Mouse (Mus musculus): ENCODE measurements around the gene Mctp1. TPM values are rescaled to one million over a fixed set of nuclear protein-coding genes. Genes with fewer than 3 reads are reported as not detected.

Mctp1 gene
- polyA plus RNA-seq, 1 experiment from 2014 or later, result 0.44 TPM

- no peak overlapping the region for H3K9ac ChIP-seq (ENCODE audit: low read length)
- no peaks in the 10 kb centered on the region for H3K9me3 ChIP-seq (ENCODE audit: control insufficient read depth, low read length)
- no peaks in the 10 kb centered on the region for H3K4me1 ChIP-seq (ENCODE audit: control insufficient read depth, insufficient read depth, low read length)
- H3K4me3 ChIP-seq (ENCODE audit: low read depth, low read length), result no peak overlapping the region
- no peak for ATAC-seq (ENCODE audit: insufficient read depth, low FRiP score, low TSS enrichment)
- no peak overlapping the region for H3K27ac ChIP-seq (ENCODE audit: low read depth, low read length)
- DNase-seq (ENCODE audit: low spot score), result no peak
- no peak overlapping the region for H3K4me2 ChIP-seq (ENCODE audit: low read depth)
- H3K27me3 ChIP-seq (ENCODE audit: control insufficient read depth, insufficient read depth, low read length), result no peaks in the 10 kb centered on the region
- WGBS, result 86% methylated on average over 1 of the region's 1 CpGs
- no peaks in the 10 kb centered on the region for H3K36me3 ChIP-seq (ENCODE audit: control insufficient read depth, insufficient read depth, low read length)
Observed at GRCm38 (mm10) chr13:76410665-76411064, 26.3 kb downstream of the Mctp1 start.

GRCm38 (mm10) chr13:76415346-76415745 lies 31.0 kb downstream of the Mctp1 start:
- H3K4me3 ChIP-seq (ENCODE audit: low read depth, low read length), result no peak overlapping the region
- H3K9ac ChIP-seq (ENCODE audit: low read length), result no peak overlapping the region
- H3K27me3 ChIP-seq (ENCODE audit: control insufficient read depth, insufficient read depth, low read length), result no peaks in the 10 kb centered on the region
- no peaks in the 10 kb centered on the region for H3K9me3 ChIP-seq (ENCODE audit: control insufficient read depth, low read length)
- DNase-seq (ENCODE audit: low spot score) (no peak), ATAC-seq (ENCODE audit: insufficient read depth, low FRiP score, low TSS enrichment) (no peak)
- no peak overlapping the region for H3K27ac ChIP-seq (ENCODE audit: low read depth, low read length)
- no peak overlapping the region for H3K4me2 ChIP-seq (ENCODE audit: low read depth)
- no peaks in the 10 kb centered on the region for H3K4me1 ChIP-seq (ENCODE audit: control insufficient read depth, insufficient read depth, low read length)
- H3K36me3 ChIP-seq (ENCODE audit: control insufficient read depth, insufficient read depth, low read length), result no peaks in the 10 kb centered on the region

DNA sequence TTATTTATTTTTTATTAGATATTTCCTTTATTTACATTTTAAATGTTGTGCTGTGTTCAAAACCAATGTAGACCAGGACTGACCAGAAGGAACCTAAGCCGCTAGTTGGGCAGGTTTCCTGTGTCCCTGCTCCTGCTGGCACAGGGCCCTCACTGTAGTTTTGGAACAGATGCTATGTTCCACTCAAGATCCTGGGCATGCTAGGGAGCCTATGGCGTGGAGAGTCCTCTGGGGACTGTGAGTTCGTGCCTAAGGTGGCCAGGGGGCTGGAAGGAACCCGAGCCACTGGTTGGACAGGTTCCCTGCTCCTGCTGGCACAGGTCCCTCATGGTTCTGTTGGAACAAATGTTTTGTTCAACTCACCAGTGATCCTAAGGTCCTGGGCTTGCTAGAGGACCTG lies 35.8 kb downstream of the Mctp1 start:
- WGBS, result 83% methylated on average over 4 of the region's 4 CpGs
- Histone ChIP-seq H3K27me3 (ENCODE audit: control insufficient read depth, insufficient read depth, low read length) (no peaks in the 10 kb centered on the region), H3K4me1 (ENCODE audit: control insufficient read depth, insufficient read depth, low read length) (no peaks in the 10 kb centered on the region), H3K9ac (ENCODE audit: low read length) (no peak overlapping the region), H3K9me3 (ENCODE audit: control insufficient read depth, low read length) (no peaks in the 10 kb centered on the region), H3K4me3 (ENCODE audit: low read depth, low read length) (no peak overlapping the region), H3K4me2 (ENCODE audit: low read depth) (no peak overlapping the region), H3K27ac (ENCODE audit: low read depth, low read length) (no peak overlapping the region), H3K36me3 (ENCODE audit: control insufficient read depth, insufficient read depth, low read length) (no peaks in the 10 kb centered on the region)
- no peak for DNase-seq (ENCODE audit: low spot score)
- no peak for ATAC-seq (ENCODE audit: insufficient read depth, low FRiP score, low TSS enrichment)

DNA sequence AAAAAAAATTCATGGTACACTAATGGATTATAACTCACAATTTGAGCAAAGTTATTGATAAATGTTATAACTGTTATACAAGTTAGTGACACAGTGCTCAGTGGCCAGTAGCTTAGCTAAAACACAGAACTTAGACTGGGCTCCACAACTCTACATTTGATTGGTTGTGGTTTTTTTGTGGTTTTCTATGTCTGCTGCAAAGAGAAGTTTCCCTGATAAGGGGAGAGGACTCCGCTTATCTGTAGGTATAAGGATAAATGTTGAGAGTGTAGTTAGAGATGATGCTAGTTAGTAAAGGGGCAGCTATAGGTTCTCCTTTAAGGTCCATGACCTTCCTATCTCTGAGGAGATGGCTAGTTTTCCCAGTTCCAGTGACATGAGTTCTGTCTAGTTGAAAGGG lies 36.7 kb downstream of the Mctp1 start:
- no peak overlapping the region for H3K9ac ChIP-seq (ENCODE audit: low read length)
- H3K4me3 ChIP-seq (ENCODE audit: low read depth, low read length), result no peak overlapping the region
- H3K4me1 ChIP-seq (ENCODE audit: control insufficient read depth, insufficient read depth, low read length), result no peaks in the 10 kb centered on the region
- no peak for ATAC-seq (ENCODE audit: insufficient read depth, low FRiP score, low TSS enrichment)
- H3K27me3 ChIP-seq (ENCODE audit: control insufficient read depth, insufficient read depth, low read length), result no peaks in the 10 kb centered on the region
- no peak overlapping the region for H3K27ac ChIP-seq (ENCODE audit: low read depth, low read length)
- no peak for DNase-seq (ENCODE audit: low spot score)
- H3K36me3 ChIP-seq (ENCODE audit: control insufficient read depth, insufficient read depth, low read length), result no peaks in the 10 kb centered on the region
- H3K4me2 ChIP-seq (ENCODE audit: low read depth), result no peak overlapping the region
- WGBS, result 91% methylated on average over 1 of the region's 1 CpGs
- no peaks in the 10 kb centered on the region for H3K9me3 ChIP-seq (ENCODE audit: control insufficient read depth, low read length)

DNA sequence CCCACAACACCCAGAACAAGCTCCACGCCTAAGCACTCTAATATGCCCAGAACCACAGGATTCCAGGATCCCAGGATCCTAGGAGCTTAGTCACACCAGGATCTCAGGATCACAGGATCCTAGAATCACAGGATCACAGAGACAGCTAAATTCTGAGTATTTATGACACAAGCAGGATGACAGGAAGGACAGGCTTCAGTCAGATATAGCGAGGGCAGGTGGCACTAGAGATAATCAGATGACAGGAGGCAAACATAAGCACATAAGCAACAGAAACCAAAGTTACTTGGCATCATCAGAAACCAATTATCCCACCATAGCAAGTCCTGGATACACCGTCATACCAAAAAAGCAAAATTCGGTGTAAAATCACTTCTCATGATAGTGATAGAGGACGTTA lies 37.8 kb downstream of the Mctp1 start:
- H3K9me3 ChIP-seq (ENCODE audit: control insufficient read depth, low read length), result no peaks in the 10 kb centered on the region
- H3K27me3 ChIP-seq (ENCODE audit: control insufficient read depth, insufficient read depth, low read length), result no peaks in the 10 kb centered on the region
- DNase-seq (ENCODE audit: low spot score) (no peak), ATAC-seq (ENCODE audit: insufficient read depth, low FRiP score, low TSS enrichment) (no peak)
- WGBS, result 84% methylated on average over 5 of the region's 5 CpGs
- H3K4me2 ChIP-seq (ENCODE audit: low read depth), result no peak overlapping the region
- H3K4me1 ChIP-seq (ENCODE audit: control insufficient read depth, insufficient read depth, low read length), result no peaks in the 10 kb centered on the region
- H3K4me3 ChIP-seq (ENCODE audit: low read depth, low read length), result no peak overlapping the region
- no peak overlapping the region for H3K27ac ChIP-seq (ENCODE audit: low read depth, low read length)
- no peak overlapping the region for H3K9ac ChIP-seq (ENCODE audit: low read length)
- H3K36me3 ChIP-seq (ENCODE audit: control insufficient read depth, insufficient read depth, low read length), result no peaks in the 10 kb centered on the region

- no peak overlapping the region for H3K27ac ChIP-seq (ENCODE audit: low read depth, low read length)
- WGBS, result 85% methylated on average over 6 of the region's 6 CpGs
Observed at GRCm38 (mm10) chr13:76429456-76429855, 45.1 kb downstream of the Mctp1 start.

GRCm38 (mm10) chr13:76429927-76430326 lies 45.6 kb downstream of the Mctp1 start:
- 83% methylated on average over 2 of the region's 2 CpGs for WGBS
- Histone ChIP-seq H3K27me3 (ENCODE audit: control insufficient read depth, insufficient read depth, low read length) (no peaks in the 10 kb centered on the region), H3K36me3 (ENCODE audit: control insufficient read depth, insufficient read depth, low read length) (no peaks in the 10 kb centered on the region), H3K4me3 (ENCODE audit: low read depth, low read length) (no peak overlapping the region), H3K4me1 (ENCODE audit: control insufficient read depth, insufficient read depth, low read length) (no peaks in the 10 kb centered on the region), H3K9me3 (ENCODE audit: control insufficient read depth, low read length) (no peaks in the 10 kb centered on the region), H3K4me2 (ENCODE audit: low read depth) (no peak overlapping the region), H3K27ac (ENCODE audit: low read depth, low read length) (no peak overlapping the region), H3K9ac (ENCODE audit: low read length) (no peak overlapping the region)
- ATAC-seq (ENCODE audit: insufficient read depth, low FRiP score, low TSS enrichment) (no peak), DNase-seq (ENCODE audit: low spot score) (no peak)

More at GRCm38 (mm10) chr13:76429456-76429855, 45.1 kb downstream of the Mctp1 start:
- ATAC-seq (ENCODE audit: insufficient read depth, low FRiP score, low TSS enrichment) (no peak), DNase-seq (ENCODE audit: low spot score) (no peak)
- no peaks in the 10 kb centered on the region for H3K4me1 ChIP-seq (ENCODE audit: control insufficient read depth, insufficient read depth, low read length)
- H3K36me3 ChIP-seq (ENCODE audit: control insufficient read depth, insufficient read depth, low read length), result no peaks in the 10 kb centered on the region
- no peak overlapping the region for H3K9ac ChIP-seq (ENCODE audit: low read length)
- H3K27me3 ChIP-seq (ENCODE audit: control insufficient read depth, insufficient read depth, low read length), result no peaks in the 10 kb centered on the region
- H3K4me3 ChIP-seq (ENCODE audit: low read depth, low read length), result no peak overlapping the region
- H3K9me3 ChIP-seq (ENCODE audit: control insufficient read depth, low read length), result no peaks in the 10 kb centered on the region
- H3K4me2 ChIP-seq (ENCODE audit: low read depth), result no peak overlapping the region

DNA sequence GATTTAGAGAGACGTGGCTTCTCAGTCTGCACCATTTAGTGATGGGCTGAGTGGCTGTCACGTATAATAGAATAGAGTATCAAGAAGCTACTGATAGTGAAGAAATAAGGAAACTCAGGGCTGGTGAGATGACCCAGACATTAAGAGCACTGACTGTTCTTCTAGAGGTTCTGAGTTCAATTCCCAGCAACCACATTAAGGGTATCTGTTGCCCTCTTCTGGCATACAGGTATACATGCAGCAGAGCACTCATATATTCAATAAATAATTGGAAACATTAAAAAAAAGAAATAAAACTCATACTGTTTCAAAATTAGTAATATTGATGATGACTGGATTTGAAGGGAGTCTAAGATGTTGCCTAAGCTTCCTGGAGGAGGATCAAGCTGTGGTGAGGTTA lies 47.6 kb downstream of the Mctp1 start:
- no peak overlapping the region for H3K4me3 ChIP-seq (ENCODE audit: low read depth, low read length)
- H3K9me3 ChIP-seq (ENCODE audit: control insufficient read depth, low read length), result no peaks in the 10 kb centered on the region
- H3K4me1 ChIP-seq (ENCODE audit: control insufficient read depth, insufficient read depth, low read length), result no peaks in the 10 kb centered on the region
- ATAC-seq (ENCODE audit: insufficient read depth, low FRiP score, low TSS enrichment), result no peak
- no peaks in the 10 kb centered on the region for H3K27me3 ChIP-seq (ENCODE audit: control insufficient read depth, insufficient read depth, low read length)
- H3K36me3 ChIP-seq (ENCODE audit: control insufficient read depth, insufficient read depth, low read length), result no peaks in the 10 kb centered on the region
- 94% methylated on average over 2 of the region's 2 CpGs for WGBS
- H3K27ac ChIP-seq (ENCODE audit: low read depth, low read length), result no peak overlapping the region
- DNase-seq (ENCODE audit: low spot score), result no peak
- no peak overlapping the region for H3K9ac ChIP-seq (ENCODE audit: low read length)
- H3K4me2 ChIP-seq (ENCODE audit: low read depth), result no peak overlapping the region

DNA sequence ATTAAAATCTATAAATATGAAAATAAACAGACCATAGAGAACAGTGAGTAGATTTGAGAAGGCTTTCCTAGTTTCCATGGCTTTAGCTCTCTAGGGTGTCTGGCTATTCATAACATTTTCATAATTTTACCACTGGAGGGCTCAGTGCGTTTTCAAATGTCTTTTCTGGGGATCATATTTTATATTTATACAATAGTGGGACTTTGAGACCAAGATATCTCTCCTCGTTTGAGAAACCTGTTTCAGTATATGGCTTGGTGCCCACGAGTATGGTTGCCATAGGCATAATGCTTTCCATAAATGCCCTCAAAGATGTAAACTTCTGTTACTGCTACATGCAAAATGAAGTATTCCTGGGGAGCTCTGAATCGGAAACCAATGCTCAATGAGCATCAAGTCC lies 49.1 kb downstream of the Mctp1 start:
- DNase-seq (ENCODE audit: low spot score), result no peak
- H3K9me3 ChIP-seq (ENCODE audit: control insufficient read depth, low read length), result no peaks in the 10 kb centered on the region
- no peaks in the 10 kb centered on the region for H3K27me3 ChIP-seq (ENCODE audit: control insufficient read depth, insufficient read depth, low read length)
- 84% methylated on average over 4 of the region's 4 CpGs for WGBS
- H3K36me3 ChIP-seq (ENCODE audit: control insufficient read depth, insufficient read depth, low read length), result no peaks in the 10 kb centered on the region
- no peak overlapping the region for H3K27ac ChIP-seq (ENCODE audit: low read depth, low read length)
- H3K4me2 ChIP-seq (ENCODE audit: low read depth), result no peak overlapping the region
- H3K4me1 ChIP-seq (ENCODE audit: control insufficient read depth, insufficient read depth, low read length), result no peaks in the 10 kb centered on the region
- H3K4me3 ChIP-seq (ENCODE audit: low read depth, low read length), result no peak overlapping the region
- ATAC-seq (ENCODE audit: insufficient read depth, low FRiP score, low TSS enrichment), result no peak
- no peak overlapping the region for H3K9ac ChIP-seq (ENCODE audit: low read length)
